Mouse (Mus musculus) gastrocnemius, adult 8-10 months (tissue): ENCODE data around the gene Rab27a. TPM values are rescaled to one million over a fixed set of nuclear protein-coding genes. Genes with fewer than 3 reads are reported as not detected.
"Not testable (repeated sequence)": the region's sequence is repeated elsewhere in the genome, so short reads cannot be mapped to it uniquely, and the experiment has no call there.

ENCODE experiments used
- DNase-seq, 2 experiments: peaks; one replicate each; pipeline ENCODE4 v3.0.0; 2022; ENCODE audit warnings: low spot score in 2 of 2
- total RNA-seq, 4 experiments: library from RNA; stranded (reverse); gene quantifications; 2 replicates each; pipeline ENCODE4 v1.2.4; 2022

Gene Rab27a
- total RNA-seq, 4 experiments from 2014 or later = 0.46 to 2.0 (median 1.3) TPM

DNA sequence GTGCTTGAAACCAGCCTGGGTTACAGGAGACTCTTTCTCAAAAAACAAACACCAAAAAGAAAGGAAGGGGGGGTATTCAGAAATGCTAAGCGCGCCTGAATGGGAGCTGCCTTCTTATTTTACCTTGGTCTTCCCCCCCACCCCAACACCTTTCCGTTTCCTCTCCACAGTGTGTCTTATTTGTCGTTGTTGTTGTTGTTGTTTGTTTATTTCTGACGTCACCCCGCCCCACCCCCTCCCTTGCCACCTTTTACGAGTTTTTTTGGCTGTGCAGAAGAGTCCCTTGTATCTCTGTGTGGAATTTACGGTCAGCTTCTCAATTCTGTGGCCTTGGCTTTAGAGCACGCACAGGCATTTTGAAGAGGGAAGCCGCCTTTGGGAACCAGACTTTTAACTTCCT lies 1.1 kb downstream of the Rab27a start:
- DNase-seq = no peak

GRCm38 (mm10) chr9:73047906-73048305 lies 3.3 kb downstream of the Rab27a start:
- DNase-seq = no peak

GRCm38 (mm10) chr9:73048927-73049326 lies 4.3 kb downstream of the Rab27a start:
- DNase-seq = no peak

DNA sequence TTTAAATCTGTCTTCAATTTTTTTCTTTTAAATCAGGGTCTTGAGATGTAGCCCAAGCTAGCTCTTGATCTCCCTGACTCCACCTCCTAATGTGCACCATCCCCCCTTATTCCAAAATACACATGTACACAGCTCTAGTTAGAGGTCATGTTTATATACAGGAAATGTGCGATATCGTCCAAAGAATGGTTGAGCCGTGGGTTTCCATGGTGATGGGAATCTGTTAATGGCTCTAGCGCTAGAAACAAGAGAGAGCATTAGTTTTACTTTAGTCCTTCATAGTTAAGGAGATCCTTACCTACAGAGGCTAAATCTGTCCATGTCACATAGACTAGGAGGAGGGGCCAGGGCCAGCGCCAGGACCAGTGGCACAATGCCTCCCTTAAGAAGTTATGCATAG lies 5.2 kb downstream of the Rab27a start:
- no peak for DNase-seq

GRCm38 (mm10) chr9:73050606-73051005 lies 6.0 kb downstream of the Rab27a start:
- DNase-seq = no peak

DNA sequence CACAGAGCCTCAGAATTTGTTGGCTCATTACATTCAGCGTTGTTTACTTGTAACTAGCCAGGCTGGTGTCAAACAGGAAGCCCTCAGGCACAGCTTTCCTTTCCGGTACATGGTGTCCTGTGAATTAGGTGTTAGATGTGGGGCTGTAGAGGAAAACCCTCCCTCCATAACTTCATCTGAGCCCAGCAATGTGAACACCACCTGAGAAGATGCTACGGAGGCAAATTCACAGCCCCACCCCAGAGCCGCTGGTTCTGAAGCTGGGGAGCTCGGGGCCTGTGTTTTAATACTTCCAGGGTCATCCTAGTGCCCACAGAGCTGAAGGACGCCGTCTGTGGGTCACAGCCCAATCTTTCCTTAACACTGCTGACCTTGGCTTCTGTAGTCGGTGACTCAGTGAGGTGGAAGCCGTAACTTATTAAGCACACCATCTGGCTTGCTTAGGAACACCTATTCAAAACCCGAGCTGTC lies 10.8 kb downstream of the Rab27a start:
- no peak for DNase-seq

GRCm38 (mm10) chr9:73059224-73059623 lies 14.6 kb downstream of the Rab27a start:
- no peak for DNase-seq

GRCm38 (mm10) chr9:73063621-73064290 lies 19.1 kb downstream of the Rab27a start:
- DNase-seq = no peak

- DNase-seq = no peak
These were observed 22.4 kb downstream of the Rab27a start for GRCm38 (mm10) chr9:73067086-73067485.

GRCm38 (mm10) chr9:73068230-73068679 lies 23.6 kb downstream of the Rab27a start:
- no peak for DNase-seq

- DNase-seq = no peak
These were observed 24.0 kb downstream of the Rab27a start for GRCm38 (mm10) chr9:73068688-73069087.

DNA sequence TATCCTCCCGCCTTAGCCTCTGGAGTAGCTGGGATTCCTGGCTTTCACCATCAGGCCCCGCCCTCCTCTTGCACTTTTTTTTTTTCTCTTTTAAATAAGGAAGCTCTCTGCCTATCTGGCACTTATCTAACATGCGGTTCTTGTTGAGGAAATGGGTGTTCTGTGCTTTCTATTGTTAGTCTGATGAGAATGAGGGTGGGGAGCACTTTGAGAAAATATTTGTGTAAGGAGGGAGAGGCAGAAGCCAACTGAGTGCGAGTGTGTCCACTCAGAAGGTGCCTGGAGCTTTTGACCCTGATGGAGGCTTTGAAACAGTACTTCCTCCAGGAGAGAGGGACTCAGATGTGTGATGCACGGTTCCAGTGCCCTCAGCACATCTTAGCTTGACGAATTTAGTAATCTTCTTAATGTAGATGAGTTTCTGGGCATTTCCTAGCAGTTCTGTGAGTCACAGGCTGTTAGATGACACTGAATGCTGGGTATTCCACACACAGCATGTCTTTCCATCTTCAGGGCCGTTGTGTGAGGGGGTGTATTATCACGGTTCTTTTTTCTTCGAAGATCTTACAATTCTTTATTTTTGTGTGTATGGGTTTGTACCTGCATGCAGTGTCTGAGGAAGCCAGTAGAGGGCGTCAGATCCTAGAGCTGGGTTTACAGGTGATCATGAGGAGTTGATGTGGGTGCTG lies 26.5 kb downstream of the Rab27a start:
- no peak for DNase-seq

GRCm38 (mm10) chr9:73072426-73072825 lies 27.8 kb downstream of the Rab27a start:
- no peak for DNase-seq

GRCm38 (mm10) chr9:73073169-73073568 lies 28.5 kb downstream of the Rab27a start:
- DNase-seq = no peak

GRCm38 (mm10) chr9:73079349-73079748 lies 34.7 kb downstream of the Rab27a start:
- DNase-seq = not testable (repeated sequence)

- no peak for DNase-seq
These were observed 35.2 kb downstream of the Rab27a start for GRCm38 (mm10) chr9:73079801-73080325.

- no peak for DNase-seq
These were observed 37.8 kb downstream of the Rab27a start for GRCm38 (mm10) chr9:73082291-73083000.

DNA sequence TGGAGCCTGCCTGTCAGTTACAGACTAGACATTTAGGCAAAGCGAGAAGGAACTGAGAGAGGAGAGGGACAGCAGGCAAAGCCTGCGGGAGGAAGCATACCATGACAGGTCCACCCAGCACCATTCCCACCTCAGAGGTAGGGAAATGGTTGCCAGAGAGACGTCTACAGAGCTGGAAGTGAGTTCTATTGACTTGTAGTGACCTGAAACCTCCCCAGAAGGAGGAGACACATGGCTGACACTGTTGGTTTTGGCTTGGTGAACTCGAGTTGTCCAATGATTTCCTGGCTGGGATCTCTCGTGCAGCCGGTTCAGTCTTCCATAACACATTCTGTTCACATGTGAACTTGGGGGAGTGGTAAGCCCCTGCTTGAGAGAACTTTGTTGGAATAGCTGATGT lies 39.3 kb downstream of the Rab27a start:
- DNase-seq = no peak

DNA sequence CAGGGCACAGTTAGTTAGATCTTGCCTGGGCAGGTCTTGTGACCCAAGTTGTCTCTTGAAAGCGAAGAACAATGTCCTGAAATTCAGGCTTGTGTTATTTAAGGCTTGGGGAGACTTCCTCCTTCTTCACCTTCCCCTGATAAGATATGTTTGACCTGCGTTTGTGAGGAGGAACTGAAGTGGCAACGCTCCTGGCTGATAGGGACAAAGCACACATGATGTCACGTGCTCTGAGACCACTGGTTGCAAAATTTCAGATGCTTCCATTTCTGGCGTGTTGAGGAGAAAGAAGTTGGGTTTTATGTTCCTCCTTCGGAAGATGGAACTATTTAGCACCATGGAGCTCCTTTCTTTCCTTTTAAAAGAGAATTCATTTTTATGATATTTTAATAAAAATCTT lies 41.2 kb downstream of the Rab27a start:
- DNase-seq = no peak

GRCm38 (mm10) chr9:73087121-73087520 lies 42.5 kb downstream of the Rab27a start:
- no peak for DNase-seq

GRCm38 (mm10) chr9:73087581-73087980 lies 42.9 kb downstream of the Rab27a start:
- DNase-seq = no peak
